Mouse (Mus musculus) CD4-positive, CD25-positive, alpha-beta regulatory T cell, adult 9 weeks (primary cell): Measurements from ENCODE around the gene Mylip. TPM values are rescaled to one million over a fixed set of nuclear protein-coding genes. Genes with fewer than 3 reads are reported as not detected.

ENCODE experiments used
- polyA plus RNA-seq: library from polyadenylated mRNA; unstranded; fragments of 100-300 nt; shearing (Covaris generic); gene quantifications from one replicate; pipeline ENCODE4 v1.2.1, GENCODE M21; 2017

Mylip gene
- 19.1 TPM for polyA plus RNA-seq

GRCm38 (mm10) chr13:45389448-45390311, at the start of gene Mylip:
Gene Mylip (plus strand): TSS chr13:45389742.

Other genes with a start within 250 kb of the Mylip start
- 0.78 TPM for gene Gmpr, start 117.7 kb downstream of the Mylip start, polyA plus RNA-seq